Mouse (Mus musculus): ENCODE measurements around the gene Pik3cg.
"Not testable (repeated sequence)": the region's sequence is repeated elsewhere in the genome, so short reads cannot be mapped to it uniquely, and the experiment has no call there.

Pik3cg gene

DNA sequence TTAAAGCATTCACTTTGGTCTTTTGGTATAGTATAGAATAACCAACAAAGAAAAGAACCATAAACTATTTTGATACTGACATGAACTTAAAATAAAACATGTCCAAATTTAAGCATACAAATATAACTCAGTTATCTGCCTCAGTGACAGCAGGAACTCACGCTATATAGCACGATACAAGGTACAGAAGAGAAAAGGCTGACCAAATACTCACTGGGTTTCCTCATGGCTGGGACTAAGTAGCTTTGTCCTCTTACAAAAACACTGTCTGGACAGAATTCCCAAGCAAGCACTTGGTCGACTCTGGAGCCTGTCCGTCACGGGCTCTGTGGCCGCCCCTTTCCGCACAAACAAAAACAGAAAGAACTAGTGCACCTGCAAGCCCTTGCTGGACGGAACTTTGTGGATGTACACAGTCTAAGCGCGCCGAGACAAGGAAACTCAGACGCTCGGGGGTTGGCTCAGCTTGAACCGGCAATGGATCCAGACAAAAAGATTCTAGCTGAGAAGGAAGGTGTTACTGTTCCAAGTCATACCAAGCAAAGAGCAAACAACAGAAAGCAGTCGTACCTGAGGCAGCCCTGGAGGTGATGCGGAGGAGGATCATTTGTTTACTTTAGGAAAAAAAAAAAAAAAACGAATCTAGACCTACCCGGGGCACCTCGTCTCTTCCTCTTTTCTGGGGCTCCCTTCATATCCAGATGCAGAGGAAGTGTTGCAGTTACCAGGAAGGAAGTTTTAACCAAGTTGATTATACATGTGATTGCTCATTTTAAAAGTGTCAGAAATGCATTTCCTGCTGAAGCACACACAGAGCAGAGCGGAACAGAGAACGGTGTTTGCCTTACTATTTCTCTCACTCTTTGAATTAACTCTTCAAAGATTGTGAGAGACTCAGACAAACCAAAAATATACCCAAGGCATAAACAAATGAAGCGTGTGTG, at the start of gene Pik3cg:
Pik3cg (minus strand) TSS at position 712 of the 944 bp plus-strand sequence.
- no peak for DNase-seq

DNA sequence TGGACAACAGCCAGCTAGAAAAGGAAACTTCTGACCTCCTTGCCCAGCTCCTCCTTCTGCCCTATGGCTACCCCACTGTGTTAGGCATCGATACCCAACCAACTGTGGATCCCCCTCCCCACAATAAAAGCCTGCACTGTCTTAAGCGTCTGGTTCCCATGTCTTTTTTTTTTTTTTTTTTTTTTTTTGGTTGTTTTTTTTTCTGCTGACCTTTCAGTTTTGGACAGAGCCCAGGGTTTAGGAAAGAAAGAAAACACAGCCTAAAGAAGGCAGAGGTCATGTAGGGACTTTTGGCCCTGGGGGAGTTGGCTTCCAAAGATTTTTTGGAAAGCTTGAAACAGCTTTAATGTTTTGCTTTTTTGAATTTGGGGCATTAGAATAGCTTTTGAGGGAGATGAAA, 40.0 kb upstream of the Pik3cg start:
- DNase-seq = no peak

DNA sequence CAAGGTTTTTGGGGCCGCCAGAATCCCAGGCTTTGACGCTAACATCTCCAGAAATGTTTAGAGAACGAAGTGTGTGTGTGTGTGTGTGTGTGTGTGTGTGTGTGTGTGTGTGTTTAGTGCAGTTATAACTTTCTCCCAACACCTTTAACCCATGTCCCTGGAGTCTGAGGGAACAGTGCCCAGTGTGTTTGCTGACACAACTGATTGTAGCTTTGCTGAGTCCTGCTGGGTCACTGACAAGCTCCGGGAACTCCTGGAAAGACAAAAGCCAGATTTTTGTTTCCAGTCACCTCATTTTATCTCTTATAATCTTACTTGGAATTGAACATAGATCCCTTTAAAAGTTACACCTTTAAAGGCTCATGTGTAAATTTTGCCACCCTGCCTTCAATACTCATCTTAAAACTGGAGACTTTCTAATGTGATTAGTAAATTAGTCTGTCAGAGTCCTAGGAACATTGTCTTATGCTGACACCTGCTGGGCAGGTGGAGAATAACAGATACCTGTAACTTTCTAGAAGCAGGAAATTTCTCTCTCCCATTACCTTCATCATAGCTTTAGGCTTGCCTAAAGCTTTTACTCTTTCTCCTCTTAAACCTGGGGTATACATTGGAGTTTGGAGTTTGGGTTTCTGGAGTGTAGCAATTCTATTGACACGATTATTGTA, 37.2 kb upstream of the Pik3cg start:
- DNase-seq = peak; percentile 72 to 73

DNA sequence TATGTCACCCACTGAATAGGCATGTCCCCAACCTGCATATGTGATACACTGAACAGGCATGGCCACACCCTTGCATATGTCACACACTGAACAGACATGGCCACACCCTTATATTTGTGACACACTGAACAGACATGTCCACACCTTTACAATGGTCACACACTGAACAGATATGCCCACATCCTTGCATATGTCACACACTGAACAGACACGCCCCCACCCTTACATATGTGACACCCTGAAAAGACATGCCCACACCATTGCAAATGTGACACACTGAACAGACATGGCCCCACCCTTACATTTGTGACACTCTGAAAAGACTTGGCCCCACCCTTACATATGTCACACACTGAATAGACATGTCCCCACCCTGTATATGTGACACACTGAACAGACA, 35.1 kb upstream of the Pik3cg start:
- DNase-seq = no peak

DNA sequence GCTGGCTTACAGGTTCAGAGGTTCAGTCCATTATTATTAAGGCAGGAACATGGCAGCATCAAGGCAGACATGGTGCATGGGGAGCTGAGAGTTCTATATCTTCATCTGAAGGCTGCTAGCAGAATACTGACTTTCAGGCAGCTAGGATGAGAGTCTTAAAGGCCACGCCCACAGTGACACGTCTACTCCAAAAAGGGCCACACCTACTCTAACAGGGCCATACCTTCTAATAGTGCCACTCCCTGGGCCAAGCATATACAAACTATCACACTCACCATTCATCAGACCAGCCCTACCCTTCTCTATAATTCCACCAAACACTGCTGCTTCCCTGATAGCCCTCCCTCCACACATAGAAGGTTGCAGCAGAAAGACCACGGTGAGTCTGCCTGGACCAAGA, 30.7 kb upstream of the Pik3cg start:
- not testable (repeated sequence) for DNase-seq

DNA sequence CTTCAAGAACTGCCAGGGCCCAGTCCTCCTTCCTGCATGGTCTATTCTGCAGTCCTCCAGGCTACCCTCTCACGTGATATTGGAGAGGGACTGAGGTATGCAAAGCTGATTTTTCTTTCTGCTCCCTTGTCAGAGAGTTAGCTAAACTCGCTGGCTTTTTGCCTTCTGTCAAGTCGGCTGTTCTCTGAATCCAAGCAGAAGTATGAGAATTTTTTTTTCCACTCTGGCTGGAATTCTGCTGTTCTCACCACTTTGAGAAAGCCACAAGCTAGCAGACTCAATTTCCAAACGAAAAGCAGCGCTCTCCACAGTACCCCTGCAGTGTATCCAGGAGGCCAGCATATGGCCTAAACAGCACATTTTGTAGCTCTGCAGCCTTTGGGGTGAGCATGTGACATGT, 30.0 kb upstream of the Pik3cg start:
- DNase-seq = no peak

DNA sequence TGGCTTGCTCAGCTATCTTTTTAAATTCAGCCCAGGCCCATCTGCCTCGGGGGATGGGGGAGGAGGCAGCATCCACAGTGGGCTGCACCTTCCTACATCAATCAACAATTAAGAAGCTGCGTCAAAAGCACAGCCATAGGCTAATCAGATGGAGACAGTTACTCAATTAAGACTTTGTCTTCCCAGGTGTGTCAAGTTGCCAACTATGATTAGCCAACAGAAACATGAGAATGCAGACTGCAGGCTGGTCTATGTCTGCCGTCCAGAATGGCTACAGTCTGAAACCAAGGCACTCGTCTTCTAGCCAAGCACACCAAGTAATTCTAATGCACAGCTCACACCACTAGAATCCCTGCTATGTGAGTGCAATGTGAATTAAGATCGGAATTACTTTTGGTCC, 29.4 kb upstream of the Pik3cg start:
- no peak for DNase-seq

DNA sequence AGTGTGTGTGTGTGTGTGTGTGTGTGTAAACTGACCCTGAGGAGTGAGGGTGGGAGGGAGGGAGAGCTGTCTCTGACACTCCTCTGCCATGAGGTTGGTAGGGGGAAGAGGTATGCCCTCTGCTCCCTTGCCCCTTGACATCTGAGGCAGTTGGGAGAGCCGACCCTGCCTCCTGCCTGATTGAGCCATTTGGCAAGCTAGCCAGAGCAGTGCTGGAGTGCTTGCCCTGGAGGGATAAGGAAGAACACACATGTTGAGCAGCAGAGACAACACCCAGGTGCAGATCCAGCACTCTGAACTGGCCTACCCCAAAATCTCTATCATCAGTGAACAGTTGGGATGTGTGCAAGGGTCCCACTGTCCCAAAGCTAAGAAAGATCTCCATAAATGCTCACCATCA, 28.7 kb upstream of the Pik3cg start:
- no peak for DNase-seq

DNA sequence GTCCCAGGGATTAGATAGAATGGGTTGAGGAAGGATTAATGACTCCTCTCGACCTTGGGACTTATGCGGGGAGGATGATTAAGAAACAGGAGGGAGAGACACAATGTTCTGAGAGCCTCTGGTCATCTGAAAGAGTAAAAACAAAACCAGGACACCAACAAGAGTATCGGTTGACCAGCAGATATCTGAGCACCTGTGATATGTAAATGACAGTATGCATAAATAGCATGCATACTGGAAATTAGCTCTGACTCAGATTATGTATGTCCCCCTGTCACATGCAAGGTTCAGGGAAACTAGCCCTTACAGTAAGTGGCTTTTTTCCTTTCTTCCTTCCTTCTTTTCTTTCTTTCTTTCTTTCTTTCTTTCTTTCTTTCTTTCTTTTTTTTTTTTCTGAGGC, 28.0 kb upstream of the Pik3cg start:
- DNase-seq = no peak

DNA sequence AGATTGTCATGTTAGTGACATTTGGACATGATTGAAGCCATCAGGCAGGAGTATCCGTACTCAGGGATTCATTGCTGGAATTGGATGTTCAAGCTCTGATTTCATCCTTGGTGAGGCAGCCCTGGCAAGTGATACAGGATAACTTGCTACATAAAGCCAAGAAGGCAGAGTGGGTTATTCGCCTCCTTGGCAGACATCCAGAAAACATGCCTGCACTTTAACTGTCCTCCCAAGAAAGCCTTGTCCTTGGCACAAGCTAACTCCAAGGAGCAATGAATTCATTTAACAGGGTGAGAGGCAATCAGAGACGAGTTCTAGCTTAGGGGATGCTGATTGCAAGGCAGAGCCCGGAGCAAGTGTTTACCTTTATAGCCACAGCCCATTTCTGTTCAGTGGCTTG, 25.4 kb upstream of the Pik3cg start:
- DNase-seq = peak; percentile 14 to 20

DNA sequence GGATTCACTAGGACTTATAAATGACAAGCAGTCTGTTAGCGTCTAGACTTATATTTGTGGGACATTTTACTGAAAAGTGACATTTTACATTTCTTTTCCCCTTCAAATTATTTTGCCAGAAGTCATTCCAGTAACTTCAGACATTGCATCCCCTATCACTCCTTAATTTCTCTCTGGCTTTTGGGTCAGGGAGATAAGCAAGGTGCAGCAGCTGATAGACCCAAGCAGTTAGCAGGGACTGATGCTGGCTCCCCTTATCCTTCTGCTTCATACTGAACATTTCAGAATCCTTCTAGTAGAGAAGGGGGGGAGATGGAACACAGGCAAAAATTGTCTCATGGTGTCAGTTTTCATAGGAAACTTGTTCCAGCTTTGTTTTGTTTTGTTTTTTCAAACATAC, 22.9 kb upstream of the Pik3cg start:
- no peak for DNase-seq

DNA sequence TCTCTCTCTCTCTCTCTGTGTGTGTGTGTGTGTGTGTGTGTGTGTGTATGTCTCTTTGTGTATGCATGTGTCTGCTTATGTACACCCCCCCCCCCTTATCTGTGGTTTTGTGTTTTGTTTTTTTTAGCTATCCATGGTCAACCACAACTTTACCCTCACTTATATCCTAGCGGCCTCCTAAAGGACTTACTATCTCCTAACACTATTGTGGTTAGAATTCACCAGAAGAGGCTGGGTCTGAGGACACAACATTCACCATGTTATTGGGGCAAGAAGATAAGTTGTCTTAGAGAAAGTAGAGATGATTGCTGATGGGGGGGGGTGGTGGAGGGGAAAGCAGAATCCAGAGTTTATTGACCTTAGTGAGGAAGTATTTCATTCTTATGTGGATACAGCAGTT, 15.2 kb upstream of the Pik3cg start:
- DNase-seq = no peak

DNA sequence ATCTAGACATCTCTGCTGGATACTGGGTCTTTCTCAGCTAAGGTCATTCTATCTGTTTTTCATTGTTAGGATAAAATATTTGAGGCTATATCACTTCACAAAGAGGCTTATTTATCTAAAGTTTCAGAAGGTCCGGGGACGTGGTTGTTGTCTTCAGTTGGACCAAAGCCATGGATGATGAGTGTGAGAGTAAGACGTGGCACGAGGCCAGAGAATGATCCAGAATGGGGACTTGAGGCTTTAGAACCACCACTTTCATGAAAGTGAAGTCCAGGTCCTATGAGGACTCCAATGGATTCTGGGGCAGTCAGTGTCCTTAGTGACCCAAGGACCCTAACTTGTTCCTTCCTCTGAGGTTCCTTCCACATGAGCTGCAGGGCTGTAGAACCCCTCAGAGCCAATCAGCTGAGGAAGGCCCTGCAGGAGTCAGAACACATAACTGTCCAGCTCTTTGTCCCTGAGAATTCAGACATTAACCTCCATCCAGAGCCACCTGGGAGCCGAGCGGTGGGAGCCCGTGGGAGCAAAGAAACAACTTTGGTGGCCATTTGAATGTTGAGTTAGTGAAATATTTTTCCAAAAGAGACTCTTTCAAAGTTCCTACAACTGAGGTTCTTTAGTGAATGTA, 14.4 kb upstream of the Pik3cg start:
- DNase-seq = no peak

DNA sequence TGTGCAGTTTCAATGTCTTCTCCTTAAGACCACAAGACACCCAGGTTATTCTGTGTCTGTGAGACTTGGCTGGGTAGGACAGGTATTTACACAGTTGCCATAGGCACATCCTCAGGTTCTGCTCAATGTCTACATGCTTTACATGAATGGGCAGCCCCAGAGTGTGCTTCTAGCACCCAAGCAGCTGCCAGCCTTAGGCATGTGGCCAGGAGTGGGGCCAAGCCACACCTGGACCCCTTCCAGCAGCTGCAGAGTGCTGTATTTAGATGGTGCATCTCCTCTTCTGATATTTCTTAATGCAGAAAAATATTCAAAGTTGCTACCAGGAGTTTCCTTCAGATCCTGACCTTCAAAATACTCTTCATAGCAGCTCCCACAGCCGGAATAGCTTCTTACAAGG, 11.9 kb upstream of the Pik3cg start:
- DNase-seq = peak; percentile 13 to 28

DNA sequence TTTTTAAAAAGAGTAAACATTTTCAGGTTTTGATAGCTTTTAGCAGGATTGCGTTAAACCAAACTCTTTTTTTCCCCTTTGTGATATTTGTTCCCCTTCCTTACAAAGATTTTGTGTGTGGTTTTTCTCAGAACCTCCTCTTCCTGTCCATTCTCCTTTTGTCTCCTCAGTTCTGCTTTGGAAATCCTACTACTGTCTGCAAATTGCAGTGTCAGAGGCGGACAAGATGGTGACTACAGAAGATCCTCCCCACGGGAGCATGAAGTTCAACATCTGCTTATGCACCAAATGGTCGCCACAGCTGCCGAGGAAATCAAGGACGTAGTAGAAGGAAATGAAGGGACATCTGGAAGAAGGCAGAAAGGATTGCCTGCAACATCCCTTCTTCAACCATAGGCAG, 6.7 kb upstream of the Pik3cg start:
- no peak for DNase-seq

DNA sequence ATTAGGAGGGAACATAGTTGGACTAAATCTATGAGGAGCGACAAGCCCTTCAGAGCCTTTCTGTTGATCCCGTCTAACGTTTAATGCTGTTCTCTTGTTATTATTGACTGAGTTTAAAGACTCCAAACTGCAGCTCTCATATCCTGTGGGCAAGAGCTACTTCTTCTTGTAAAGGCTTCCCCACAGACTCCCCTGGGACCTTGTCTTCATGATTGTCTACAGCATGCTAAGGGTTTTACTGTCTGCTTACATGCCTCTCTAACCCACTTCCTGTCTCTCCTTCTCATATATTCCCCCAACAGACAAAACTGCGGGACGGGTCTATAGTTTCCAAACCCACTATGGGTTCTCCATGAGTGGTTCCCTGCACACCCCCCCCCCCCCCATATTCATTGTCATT, 4.2 kb upstream of the Pik3cg start:
- no peak for DNase-seq

DNA sequence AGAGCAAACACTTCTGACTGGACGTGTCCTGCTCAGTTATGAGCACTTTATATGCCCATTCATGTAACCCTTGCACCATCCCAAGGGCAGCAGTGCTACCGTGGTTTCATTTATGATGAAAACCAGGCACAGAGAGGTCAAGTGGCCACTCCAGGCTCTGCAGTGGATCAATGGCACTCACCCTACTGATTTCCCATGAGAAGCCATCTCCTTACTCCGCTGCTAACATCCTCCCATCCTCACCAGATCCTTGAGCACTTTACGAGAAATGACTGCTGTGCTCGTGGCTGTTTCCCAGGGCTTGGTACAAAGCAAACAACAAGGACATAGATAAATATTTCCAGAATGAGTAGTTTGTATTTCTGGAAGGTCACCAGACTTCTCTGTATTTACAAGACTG, 3.7 kb upstream of the Pik3cg start:
- DNase-seq = no peak

DNA sequence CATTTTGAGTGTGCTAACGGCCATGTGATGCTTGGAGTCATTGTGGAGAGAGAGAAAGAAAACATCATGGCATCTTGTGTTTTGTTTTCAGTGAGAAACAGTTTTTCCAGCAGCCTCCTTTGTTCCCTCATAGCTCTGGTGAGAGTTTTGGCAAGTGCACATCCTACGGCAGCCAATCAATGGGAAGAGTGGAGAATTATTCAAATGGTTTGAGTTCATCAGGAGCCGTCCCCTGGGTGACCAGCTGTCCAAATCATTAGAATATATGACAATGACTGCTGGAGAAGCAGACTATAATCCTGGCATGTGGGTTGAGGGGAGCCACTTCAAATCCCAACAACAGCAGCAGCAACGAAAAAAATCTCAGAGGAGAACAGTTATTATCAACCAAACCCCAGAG, 2.8 kb upstream of the Pik3cg start:
- DNase-seq = peak; percentile 9 to 11

DNA sequence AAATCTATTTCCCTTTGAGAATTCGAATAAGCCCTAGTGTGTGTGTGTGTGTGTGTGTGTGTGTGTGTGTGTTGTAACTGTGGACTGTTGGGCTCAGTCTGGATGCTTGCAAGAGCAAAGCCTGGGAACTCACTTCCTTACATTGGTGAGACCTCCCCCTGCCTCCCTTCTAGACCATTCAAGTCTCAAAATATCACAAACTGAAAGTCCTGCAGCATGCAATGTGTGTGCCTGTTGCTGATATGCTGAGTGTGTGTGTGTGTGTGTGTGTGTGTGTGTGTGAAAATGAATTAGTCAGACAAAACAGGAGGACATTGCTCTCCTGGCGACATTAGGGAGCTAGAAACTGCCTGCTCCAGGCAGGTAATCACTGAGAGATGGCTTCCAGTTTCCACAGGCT, 492 bp upstream of the Pik3cg start:
- no peak for DNase-seq

DNA sequence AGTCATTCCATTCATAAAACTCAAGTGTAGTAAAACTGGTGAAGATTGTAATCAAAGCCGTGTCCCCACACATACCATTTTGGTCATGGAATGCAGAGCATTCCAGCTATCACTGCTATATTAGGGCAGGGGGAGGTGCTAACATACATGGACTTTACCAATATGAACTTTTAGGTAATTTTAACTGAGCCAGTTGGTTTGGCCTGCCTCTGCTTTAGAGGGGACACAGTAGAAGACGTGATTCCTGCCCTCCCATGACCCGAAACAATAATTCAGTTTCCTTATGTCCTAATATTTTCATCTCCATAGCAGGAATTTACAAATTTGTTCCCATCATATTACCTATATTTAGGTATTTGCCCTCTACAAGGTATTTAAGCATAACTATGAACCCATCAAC, 1.3 kb downstream of the Pik3cg start:
- no peak for DNase-seq

DNA sequence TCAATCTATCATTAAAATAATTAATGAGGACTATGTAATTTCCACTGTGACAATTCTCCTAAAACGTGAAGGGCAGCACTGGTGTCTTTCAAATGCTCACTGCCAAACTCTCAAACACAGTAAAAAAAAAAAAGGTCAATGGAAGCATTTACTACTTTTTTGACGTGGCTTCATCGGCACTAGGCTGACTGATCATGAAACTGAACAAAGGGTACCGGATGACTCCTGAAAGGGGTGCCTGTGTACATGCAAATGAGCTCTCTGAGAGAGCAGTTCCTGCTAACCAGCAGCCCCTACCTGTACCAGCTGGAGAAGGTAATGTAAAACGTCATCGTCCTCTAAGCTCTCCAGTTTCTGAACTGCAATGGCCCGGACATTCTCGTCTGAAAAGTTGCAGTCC, 4.8 kb downstream of the Pik3cg start:
- DNase-seq = no peak

DNA sequence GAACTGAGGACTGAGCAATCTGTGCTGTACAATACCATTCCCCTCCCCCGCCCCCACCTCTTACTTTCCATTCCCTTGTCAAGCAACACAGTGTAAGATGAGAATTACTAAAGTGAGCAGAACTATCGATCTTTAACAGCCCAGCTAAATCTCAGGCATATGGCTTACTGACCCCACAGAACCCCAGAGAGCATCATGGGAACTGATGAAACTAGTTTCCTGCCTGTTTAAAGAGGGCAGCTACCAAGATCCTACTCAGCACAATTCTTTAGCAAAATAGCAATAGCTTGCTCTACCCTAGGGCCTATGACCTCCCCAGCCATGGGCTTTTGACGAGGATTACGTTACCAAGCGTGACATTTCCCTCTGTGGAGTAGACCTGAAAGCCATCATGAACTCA, 5.9 kb downstream of the Pik3cg start:
- no peak for DNase-seq

DNA sequence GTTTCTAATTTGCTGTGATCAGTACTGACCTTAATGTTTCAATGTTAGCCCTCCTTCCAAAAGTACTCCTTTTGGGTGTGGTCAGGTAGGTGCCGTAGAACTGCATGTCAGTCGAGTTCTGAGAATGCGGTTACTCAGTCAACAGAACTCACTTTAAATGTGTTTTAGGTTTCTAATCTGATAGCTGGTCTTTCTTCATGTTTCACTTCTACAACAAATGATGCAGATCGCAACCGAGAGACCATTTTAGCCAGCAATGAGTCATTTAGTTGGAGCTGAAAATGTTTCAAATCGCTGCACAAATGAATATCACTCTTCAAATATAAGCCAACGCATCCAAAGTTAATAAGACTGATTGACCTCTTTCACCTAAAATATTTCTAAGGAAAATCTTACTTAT, 6.5 kb downstream of the Pik3cg start:
- no peak for DNase-seq

DNA sequence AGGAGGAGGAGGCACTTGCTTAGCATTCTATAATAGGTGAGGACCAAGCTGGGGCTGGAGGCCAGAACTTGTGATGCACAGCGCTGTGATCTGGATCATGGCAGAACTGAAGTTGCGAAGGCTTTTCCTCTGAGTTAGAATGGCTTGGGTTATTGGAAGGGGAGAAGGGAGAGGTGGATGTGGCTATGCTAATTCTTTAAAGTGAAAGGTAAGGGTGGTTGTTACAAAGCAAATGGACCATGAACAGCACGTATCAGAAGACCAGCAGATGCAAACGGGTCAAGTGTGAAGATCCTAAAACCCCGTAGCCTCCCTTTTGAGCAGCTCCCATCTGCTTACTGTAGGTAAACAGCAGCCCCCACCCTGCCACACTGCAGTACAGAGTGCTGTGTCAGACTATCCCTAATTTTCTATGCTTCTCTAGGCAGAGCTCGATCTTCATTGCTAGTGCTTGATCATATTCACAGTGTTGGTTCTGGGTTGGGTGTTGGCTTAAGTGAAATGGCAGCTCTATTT, 7.3 kb downstream of the Pik3cg start:
- no peak for DNase-seq

All from cerebellum, postnatal 14 days (tissue).